Mouse (Mus musculus) cerebellum, postnatal 4 days (tissue): Measurements from ENCODE around the gene Klhl13.

Source experiments
- DNase-seq, 2 experiments: peaks; one replicate each; pipeline ENCODE4 v3.0.0; 2022; ENCODE audit warnings: low spot score in 2 of 2, mixed read lengths in 1 of 2

The Klhl13 gene

DNA sequence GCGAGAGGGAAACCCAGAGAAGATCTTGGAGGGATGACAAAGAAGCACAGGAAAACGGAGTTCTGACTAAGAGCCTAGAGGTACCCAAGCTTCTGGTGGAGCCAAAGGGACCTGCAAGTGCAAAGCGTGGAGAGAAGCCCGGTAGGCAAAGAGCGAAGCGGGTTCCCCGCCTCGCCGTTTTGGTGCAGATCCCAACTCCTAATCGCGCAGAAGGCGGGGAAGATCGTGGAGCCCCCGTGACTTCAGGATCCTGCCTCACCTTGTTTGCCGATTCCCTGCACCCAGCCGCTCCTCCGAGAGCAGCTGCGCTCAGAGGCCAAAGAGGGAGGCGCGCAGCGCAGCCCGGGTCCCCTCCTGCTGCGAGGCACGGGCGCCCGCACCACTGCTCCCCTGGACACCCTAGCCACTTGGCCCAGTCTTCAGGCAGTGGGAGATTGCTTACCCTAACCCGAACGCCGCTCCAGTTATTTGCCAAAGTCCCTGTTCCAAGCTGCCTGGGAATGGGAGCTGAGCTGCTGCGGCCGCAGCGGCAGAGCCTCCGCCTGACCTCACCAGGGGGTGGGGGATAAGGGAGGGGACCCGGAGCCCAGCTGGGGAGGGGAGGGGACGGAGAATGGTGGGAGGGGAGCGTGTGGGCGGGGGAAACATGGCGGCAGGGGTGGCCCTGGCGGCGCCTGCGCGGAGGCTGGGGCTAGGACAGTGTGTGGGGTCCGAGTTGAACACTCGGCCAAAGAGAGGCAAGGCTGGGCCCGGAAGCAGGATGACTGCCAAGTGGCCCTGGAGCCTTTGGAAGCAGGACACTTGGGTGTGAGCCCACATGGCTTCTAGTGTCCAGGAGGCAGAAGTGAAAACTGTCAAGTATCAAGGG is at the start of gene Klhl13:
Gene Klhl13 (minus strand): TSS at position 569 of the 868 bp plus-strand sequence.
- peak; percentile 20 to 35 for DNase-seq

GRCm38 (mm10) chrX:23409296-23410149 is 44.6 kb upstream of the Klhl13 start:
- no peak for DNase-seq

DNA sequence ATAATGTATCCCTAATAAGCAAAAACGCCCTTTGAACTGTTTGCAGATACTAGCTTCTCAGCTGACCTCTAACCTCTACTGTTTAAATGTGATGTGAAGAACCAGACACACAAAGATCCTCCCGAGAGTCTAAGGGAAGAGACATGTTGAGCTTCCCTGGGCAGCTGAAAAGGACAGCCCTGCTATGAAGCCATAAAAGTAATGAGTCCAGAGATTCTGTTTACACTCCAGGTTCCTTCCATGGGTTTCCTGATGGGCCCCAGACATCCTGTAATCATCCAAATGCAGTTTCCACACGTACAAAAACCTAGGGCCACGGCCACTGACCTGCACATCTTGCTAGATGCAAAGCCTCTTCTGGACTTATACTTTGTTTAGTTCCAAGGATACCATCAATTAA is 23.8 kb upstream of the Klhl13 start:
- DNase-seq, result no peak

DNA sequence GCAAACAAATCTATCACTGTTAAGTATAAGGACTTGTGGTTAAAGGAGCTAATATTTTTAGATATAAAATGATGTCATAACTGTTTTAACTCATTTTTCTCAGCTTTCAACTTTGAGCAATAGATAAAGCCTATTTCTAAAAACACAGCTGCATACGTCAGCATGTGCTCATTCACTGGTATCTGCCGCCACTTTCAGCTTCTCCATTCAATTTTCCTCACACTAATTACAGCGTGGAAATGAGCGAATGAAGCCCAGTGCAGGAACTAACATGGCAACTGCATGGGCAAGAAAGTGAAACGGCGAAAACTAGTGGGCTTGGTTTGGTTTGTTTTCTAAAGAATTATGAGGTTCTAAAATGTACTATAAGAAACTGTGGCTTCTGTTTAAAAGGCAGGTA is 1.4 kb downstream of the Klhl13 start:
- no peak for DNase-seq

DNA sequence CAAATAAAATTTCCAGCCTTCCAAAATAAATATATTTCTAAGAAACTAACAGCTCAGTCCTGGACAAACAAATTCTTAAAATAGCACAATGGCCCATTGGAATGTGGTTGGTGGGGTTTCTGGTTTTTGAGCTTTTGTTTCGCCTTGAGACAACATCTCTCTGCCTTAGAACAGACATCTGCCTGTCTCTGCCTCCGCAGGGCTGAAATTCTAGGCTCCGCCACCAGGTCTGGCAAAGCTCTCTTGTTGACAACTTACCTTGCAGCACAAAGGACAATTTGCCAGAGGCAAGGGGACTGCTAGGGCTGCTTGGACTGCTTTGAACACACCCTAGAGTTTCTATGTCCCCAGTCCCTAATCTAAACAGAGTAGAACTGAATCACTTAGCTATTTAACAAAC is 4.4 kb downstream of the Klhl13 start:
- no peak for DNase-seq

GRCm38 (mm10) chrX:23350083-23350482 is 14.8 kb downstream of the Klhl13 start:
- DNase-seq, result no peak

GRCm38 (mm10) chrX:23328116-23328515 is 36.8 kb downstream of the Klhl13 start:
- no peak for DNase-seq

DNA sequence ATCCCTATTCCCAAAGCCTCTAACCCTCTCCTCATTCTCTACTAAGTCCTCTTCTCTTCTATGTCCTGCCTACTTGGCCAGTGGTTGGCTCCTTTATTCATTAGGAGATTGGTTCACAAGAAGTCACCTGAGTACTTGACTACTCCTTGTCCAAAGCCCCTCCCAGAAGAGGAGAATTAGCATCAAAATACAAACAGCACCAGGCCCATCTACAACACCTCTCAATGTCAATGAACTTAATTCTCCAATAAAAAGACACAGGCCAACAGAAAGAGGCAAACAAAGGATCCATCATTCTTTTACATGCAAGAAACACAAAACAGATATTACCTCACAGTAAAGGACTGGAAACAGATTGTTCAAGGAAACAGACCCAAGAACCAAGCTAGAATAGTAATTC is 46.0 kb downstream of the Klhl13 start:
- DNase-seq, result no peak

DNA sequence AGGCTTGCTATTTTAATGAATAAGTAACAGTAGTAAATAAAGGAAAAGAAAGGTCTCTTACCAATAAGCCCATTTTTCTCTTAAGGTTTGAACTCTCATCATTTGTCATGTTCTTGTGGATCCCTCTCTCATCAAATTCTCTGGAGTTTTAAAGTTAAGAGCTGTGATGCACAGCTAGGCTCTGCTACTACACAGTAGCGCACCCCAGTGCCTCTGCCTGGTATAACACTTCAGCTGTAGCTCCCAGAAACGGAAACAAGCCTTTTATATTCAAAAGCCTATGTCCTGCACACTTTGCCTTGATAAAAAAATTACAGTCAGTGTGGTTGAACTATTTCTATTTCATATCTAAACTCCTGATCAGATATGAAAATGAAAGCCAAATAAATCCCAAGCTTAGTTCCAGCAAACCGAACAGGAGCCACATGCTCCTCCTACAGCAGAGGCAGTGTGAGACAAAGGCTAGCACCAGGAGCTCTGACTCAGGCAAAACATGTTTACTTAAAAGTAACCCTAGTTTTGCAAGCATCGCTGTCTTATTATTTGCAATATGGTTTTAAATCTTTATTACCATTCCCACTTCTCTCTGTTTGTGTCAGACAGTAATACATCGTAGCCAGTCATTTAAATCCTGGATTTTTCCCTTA is 68.8 kb downstream of the Klhl13 start:
- DNase-seq, result peak; percentile 56 to 68

GRCm38 (mm10) chrX:23285442-23285817 is 79.5 kb downstream of the Klhl13 start:
- DNase-seq, result no peak

- DNase-seq, result no peak
Observed at GRCm38 (mm10) chrX:23284530-23285441, 80.1 kb downstream of the Klhl13 start.

- DNase-seq, result no peak
Observed at GRCm38 (mm10) chrX:23267601-23268000, 97.3 kb downstream of the Klhl13 start.

- DNase-seq, result no peak
Observed at GRCm38 (mm10) chrX:23248752-23249151, 116.1 kb downstream of the Klhl13 start.
